Mouse (Mus musculus) liver, postnatal 0 days (tissue): ENCODE data around the gene Ubl3.

Source experiments
- CTCF ChIP-seq: sonication (generic); IDR thresholded peaks from 2 replicates; pipeline ENCODE4 v1.5.1; 2016; ENCODE audit warnings: antibody characterized with exemption, low read depth
- EP300 ChIP-seq: IDR thresholded peaks from 2 replicates; pipeline ENCODE4 v1.6.1; 2016; ENCODE audit warnings: antibody characterized with exemption, low read depth, mild to moderate bottlenecking

DNA sequence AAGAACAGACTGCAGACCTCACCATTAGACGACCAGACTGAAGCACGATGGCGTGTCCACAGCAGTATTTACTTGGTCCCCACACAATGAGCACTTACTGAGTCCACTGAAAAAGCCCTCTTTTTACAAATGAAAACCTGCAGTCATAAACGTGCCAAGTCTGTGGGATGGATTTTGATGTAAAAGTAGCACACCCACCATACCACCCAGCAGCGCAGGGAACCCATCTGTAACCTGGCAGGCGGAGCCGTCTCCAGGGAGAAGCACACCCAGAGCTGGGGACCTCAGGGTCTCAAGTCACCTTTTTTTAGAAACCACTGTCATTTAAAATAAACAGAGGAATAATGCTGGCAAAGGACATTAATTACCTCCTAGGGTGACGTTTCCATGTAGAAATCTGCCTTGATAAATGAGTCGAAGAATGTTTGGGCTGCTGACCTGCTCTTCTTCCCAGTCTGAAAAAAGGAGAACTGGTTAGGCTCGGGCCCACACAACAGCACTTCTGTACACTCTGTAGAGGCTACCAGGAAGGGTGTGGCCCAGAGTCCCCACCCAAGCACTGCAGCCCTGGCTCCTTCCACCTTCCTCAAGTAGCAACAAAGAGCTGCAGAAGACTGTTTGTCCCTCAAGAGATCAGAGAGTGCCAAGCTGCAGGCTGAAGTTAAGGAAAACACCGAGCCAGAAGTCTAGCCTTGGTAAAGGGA, 43.5 kb downstream of the Ubl3 start:
- no peak for TF ChIP-seq CTCF
- no peak for TF ChIP-seq EP300
